ENCODE assay signal across 35 mouse cellular contexts in the genomic region with DNA sequence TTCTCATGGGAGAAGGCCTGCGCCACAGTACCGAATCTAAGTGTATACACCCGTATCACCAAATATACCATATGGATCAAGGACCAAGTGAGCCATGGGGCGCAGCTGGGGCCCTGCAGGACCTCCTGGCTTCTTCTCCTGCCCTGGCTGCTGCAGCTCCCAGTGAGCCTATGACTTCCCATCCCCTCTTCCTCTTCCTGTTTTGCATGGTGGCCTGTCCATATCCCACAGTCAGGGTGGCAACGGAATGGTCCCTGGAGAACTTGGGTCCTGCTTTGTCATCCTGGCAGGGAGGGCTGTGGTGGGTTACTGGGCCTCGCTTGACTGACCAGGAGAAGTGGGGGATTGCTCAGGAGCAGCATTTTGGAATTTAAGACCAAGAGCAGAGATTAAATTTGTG. TPM values are rescaled to one million over a fixed set of nuclear protein-coding genes. Genes with fewer than 3 reads are reported as not detected.
A peak's percentile ranks its signal among the peaks of the same experiment; 100 is the strongest.
DNase-seq lines count a peak whose midpoint lies in the region; ATAC-seq and TF ChIP-seq lines count a peak whose summit lies in the region.
"Had no signal": no experiment of that assay in that cellular context is flagged by ENCODE, and none has a peak within 500 bp of the region (broad histone marks: within the 10 kb centered on the region; RNA-seq: fewer than 3 reads in every experiment).

No protein-coding gene starts in this region.

- 69% methylated on average over 6 of the region's 6 CpGs for WGBS in liver, postnatal 0 days (ENCODE audit: insufficient replicate concordance)
- WGBS in limb, embryonic 10.5 days = 90% methylated on average over 6 of the region's 6 CpGs

- H3K4me2 ChIP-seq in liver, postnatal 0 days (ENCODE audit: low read depth, low read length) = no peak overlapping the region
- H3K4me2 ChIP-seq: embryonic facial prominence, embryonic 13.5 days; forebrain, embryonic 12.5 days; forebrain, embryonic 15.5 days; heart, embryonic 13.5 days; hindbrain, embryonic 14.5 days had no signal

- no peak for ATAC-seq in liver, postnatal 0 days
- peak; percentile 52 for ATAC-seq in granulocyte monocyte progenitor cell, adult 5-6 weeks (replicated peaks; ENCODE audit: poor library complexity, severe bottlenecking)
- ATAC-seq in megakaryocyte progenitor cell, adult 5-6 weeks (replicated peaks; ENCODE audit: poor library complexity) = peak; percentile 32; the same call in 1 of the 2 replicates
- ATAC-seq: forebrain, embryonic 15.5 days; hindbrain, postnatal 0 days; inflammation-experienced regulatory T-cells, adult 6 months; intestine, embryonic 16.5 days; Patski had no signal

- peak overlapping the region; percentile 30; the same call in 1 of the 2 replicates for H3K27ac ChIP-seq in liver, postnatal 0 days (ENCODE audit: low read depth)
- no peak overlapping the region for H3K27ac ChIP-seq in limb, embryonic 10.5 days
- H3K27ac ChIP-seq: embryonic facial prominence, embryonic 10.5 days; embryonic facial prominence, embryonic 13.5 days; forebrain, embryonic 12.5 days; forebrain, embryonic 15.5 days; heart, embryonic 13.5 days; hindbrain, embryonic 14.5 days; hindbrain, postnatal 0 days had no signal

- H3K4me1 ChIP-seq in liver, postnatal 0 days (ENCODE audit: insufficient read depth) = peaks cover 9% of the 10 kb centered on the region
- peaks cover 5% of the 10 kb centered on the region; the same call in 1 of the 2 replicates for H3K4me1 ChIP-seq in limb, embryonic 10.5 days
- H3K4me1 ChIP-seq: embryonic facial prominence, embryonic 13.5 days; forebrain, embryonic 15.5 days; heart, embryonic 13.5 days had no signal

- no peaks in the 10 kb centered on the region for H3K9me3 ChIP-seq in liver, postnatal 0 days (ENCODE audit: low read length)
- H3K9me3 ChIP-seq in limb, embryonic 10.5 days (replicated peaks) = no peaks in the 10 kb centered on the region
- H3K9me3 ChIP-seq: embryonic facial prominence, embryonic 10.5 days; embryonic facial prominence, embryonic 13.5 days; forebrain, embryonic 12.5 days; forebrain, embryonic 15.5 days; G1E; heart, embryonic 13.5 days had no signal

- H3K9ac ChIP-seq in liver, postnatal 0 days (replicated peaks) = no peak overlapping the region
- H3K9ac ChIP-seq: embryonic facial prominence, embryonic 13.5 days; forebrain, embryonic 12.5 days; forebrain, embryonic 15.5 days; heart, embryonic 13.5 days; hindbrain, embryonic 14.5 days had no signal

- H3K4me3 ChIP-seq in liver, postnatal 0 days (ENCODE audit: low read depth, low read length) = no peak overlapping the region
- no peak overlapping the region for H3K4me3 ChIP-seq in limb, embryonic 10.5 days
- H3K4me3 ChIP-seq: embryonic facial prominence, embryonic 10.5 days; embryonic facial prominence, embryonic 13.5 days; erythroblast, embryonic 14.5 days; forebrain, embryonic 12.5 days; forebrain, embryonic 15.5 days; heart, embryonic 13.5 days had no signal

- no peaks in the 10 kb centered on the region for H3K27me3 ChIP-seq in liver, postnatal 0 days (ENCODE audit: insufficient read depth, low read length)
- no peaks in the 10 kb centered on the region for H3K27me3 ChIP-seq in limb, embryonic 10.5 days (ENCODE audit: low read depth, poor library complexity, severe bottlenecking)
- H3K27me3 ChIP-seq: embryonic facial prominence, embryonic 13.5 days; forebrain, embryonic 12.5 days; forebrain, embryonic 15.5 days; heart, embryonic 13.5 days; Patski had no signal

- H3K36me3 ChIP-seq in liver, postnatal 0 days (replicated peaks; ENCODE audit: insufficient read depth, low read length) = no peaks in the 10 kb centered on the region
- no peaks in the 10 kb centered on the region for H3K36me3 ChIP-seq in limb, embryonic 10.5 days
- H3K36me3 ChIP-seq: embryonic facial prominence, embryonic 10.5 days; embryonic facial prominence, embryonic 13.5 days; forebrain, embryonic 12.5 days; forebrain, embryonic 15.5 days; G1E; heart, embryonic 13.5 days had no signal

- no peak for TF ChIP-seq CTCF in liver, postnatal 0 days (IDR thresholded peaks at IDR 0.05; ENCODE audit: low read depth)

- no peak for DNase-seq in liver, postnatal 0 days
- no peak for DNase-seq in liver
- no peak for DNase-seq in limb, embryonic 10.5 days (ENCODE audit: low spot score)
- DNase-seq in urinary bladder, postnatal 25 days (ENCODE audit: low spot score) = no peak
- DNase-seq: adrenal gland, postnatal 10 days; B cell, adult 2 months; cerebellum, adult 2 months; cerebellum, adult 9-11 months; cerebellum, postnatal 25 days; embryo, embryonic 11 days; gastrocnemius, postnatal 10 days; gastrocnemius, postnatal 36 days; heart, postnatal 14 days; heart, postnatal 4 days had no signal

- TF ChIP-seq EP300 in liver, postnatal 0 days (IDR thresholded peaks at IDR 0.05; ENCODE audit: low read depth) = no peak

RNA-seq across cellular contexts. Expression of a gene that starts 3.4 kb away (rescaled TPM):
- polyA plus RNA-seq in liver, postnatal 0 days (2015; fragmentation: Nextera tagmentation; extraction: Ambion mirVana) = not detected in 2 replicates
- total RNA-seq in granulocyte monocyte progenitor cell, adult 5-6 weeks (2014; fragmentation: Nextera tagmentation) = not detected in 2 replicates
- not detected in 2 replicates for total RNA-seq in granulocyte monocyte progenitor cell, adult 5-6 weeks (2017)
- not detected in 2 replicates for total RNA-seq in megakaryocyte progenitor cell, adult 5-6 weeks (2015)
- total RNA-seq in megakaryocyte progenitor cell, adult 5-6 weeks (2017) = not detected in 2 replicates
- polyA plus RNA-seq in limb, embryonic 10.5 days (2016; fragmentation: Nextera tagmentation; extraction: Ambion mirVana) = not detected in 2 replicates
- total RNA-seq: adrenal gland, adult 18-20 months; adrenal gland, postnatal 10 days; adrenal gland, postnatal 4 days; CH12.LX; G1E; gastrocnemius, postnatal 36 days; heart, adult 18-20 months; heart, postnatal 14 days; heart, postnatal 4 days; hindbrain, postnatal 0 days had no signal
- polyA plus RNA-seq: cerebellum, adult 2 months; cortical plate, adult 2 months; embryonic facial prominence, embryonic 10.5 days; embryonic facial prominence, embryonic 13.5 days; erythroblast, embryonic 14.5 days; forebrain, embryonic 12.5 days; forebrain, embryonic 15.5 days; G1E; heart, embryonic 13.5 days; heart, embryonic 16.5 days; hindbrain, embryonic 11.5 days; hindbrain, embryonic 14.5 days; hindbrain, postnatal 0 days; inflammation-experienced regulatory T-cells, adult 6 months; intestine, embryonic 16.5 days had no signal

RNA-seq across cellular contexts. Expression of a gene that starts 6.5 kb away (rescaled TPM):
- not detected in 2 replicates for polyA plus RNA-seq in liver, postnatal 0 days (2015; fragmentation: Nextera tagmentation; extraction: Ambion mirVana)
- total RNA-seq in granulocyte monocyte progenitor cell, adult 5-6 weeks (2014; fragmentation: Nextera tagmentation) = not detected in 2 replicates
- total RNA-seq in granulocyte monocyte progenitor cell, adult 5-6 weeks (2017) = not detected in 2 replicates
- total RNA-seq in megakaryocyte progenitor cell, adult 5-6 weeks (2015) = not detected in 2 replicates
- total RNA-seq in megakaryocyte progenitor cell, adult 5-6 weeks (2017) = not detected in 2 replicates
- polyA plus RNA-seq in limb, embryonic 10.5 days (2016; fragmentation: Nextera tagmentation; extraction: Ambion mirVana) = not detected in 2 replicates
- total RNA-seq: adrenal gland, adult 18-20 months; adrenal gland, postnatal 10 days; adrenal gland, postnatal 4 days; CH12.LX; gastrocnemius, postnatal 10 days; gastrocnemius, postnatal 36 days; heart, adult 18-20 months; heart, postnatal 14 days had no signal
- polyA plus RNA-seq: embryonic facial prominence, embryonic 10.5 days; embryonic facial prominence, embryonic 13.5 days; erythroblast, embryonic 14.5 days; forebrain, embryonic 12.5 days; forebrain, embryonic 15.5 days; G1E; heart, embryonic 13.5 days; hindbrain, embryonic 11.5 days; inflammation-experienced regulatory T-cells, adult 6 months; intestine, embryonic 16.5 days; Patski had no signal

RNA-seq across cellular contexts. Expression of a gene that starts 14.4 kb away (rescaled TPM):
- polyA plus RNA-seq in liver, postnatal 0 days (2015; fragmentation: Nextera tagmentation; extraction: Ambion mirVana) = not detected in 2 replicates
- not detected in 2 replicates for total RNA-seq in granulocyte monocyte progenitor cell, adult 5-6 weeks (2014; fragmentation: Nextera tagmentation)
- total RNA-seq in granulocyte monocyte progenitor cell, adult 5-6 weeks (2017) = not detected in 2 replicates
- not detected in 2 replicates for total RNA-seq in megakaryocyte progenitor cell, adult 5-6 weeks (2015)
- not detected in 2 replicates for total RNA-seq in megakaryocyte progenitor cell, adult 5-6 weeks (2017)
- polyA plus RNA-seq in limb, embryonic 10.5 days (2016; fragmentation: Nextera tagmentation; extraction: Ambion mirVana) = not detected in 2 replicates
- total RNA-seq: adrenal gland, adult 18-20 months; adrenal gland, postnatal 10 days; adrenal gland, postnatal 4 days; CH12.LX; gastrocnemius, postnatal 10 days; gastrocnemius, postnatal 36 days; heart, adult 18-20 months; heart, postnatal 14 days; heart, postnatal 4 days; hindbrain, postnatal 0 days had no signal
- polyA plus RNA-seq: embryonic facial prominence, embryonic 10.5 days; embryonic facial prominence, embryonic 13.5 days; erythroblast, embryonic 14.5 days; forebrain, embryonic 12.5 days; forebrain, embryonic 15.5 days; G1E; heart, embryonic 13.5 days; heart, embryonic 16.5 days; hindbrain, embryonic 11.5 days; hindbrain, embryonic 14.5 days; inflammation-experienced regulatory T-cells, adult 6 months; intestine, embryonic 16.5 days; Patski had no signal

RNA-seq across cellular contexts. Expression of a gene that starts 16.9 kb away (rescaled TPM):
- polyA plus RNA-seq in liver, postnatal 0 days (2015; fragmentation: Nextera tagmentation; extraction: Ambion mirVana) = 9.2 and 10.3 TPM in 2 replicates
- not detected in 2 replicates for total RNA-seq in granulocyte monocyte progenitor cell, adult 5-6 weeks (2014; fragmentation: Nextera tagmentation)
- total RNA-seq in granulocyte monocyte progenitor cell, adult 5-6 weeks (2017) = not detected in 2 replicates
- 2.3 and 10.4 TPM in 2 replicates for total RNA-seq in megakaryocyte progenitor cell, adult 5-6 weeks (2015)
- 1.4 and 1.6 TPM in 2 replicates for total RNA-seq in megakaryocyte progenitor cell, adult 5-6 weeks (2017)
- 0.69 and 0.83 TPM in 2 replicates for polyA plus RNA-seq in limb, embryonic 10.5 days (2016; fragmentation: Nextera tagmentation; extraction: Ambion mirVana)
- total RNA-seq: adrenal gland, adult 18-20 months; CH12.LX; G1E; gastrocnemius, postnatal 36 days; heart, adult 18-20 months; heart, postnatal 14 days; heart, postnatal 4 days had no signal
- polyA plus RNA-seq: G1E; heart, embryonic 16.5 days; inflammation-experienced regulatory T-cells, adult 6 months had no signal

RNA-seq across cellular contexts. Expression of a gene that starts 27.1 kb away (rescaled TPM):
- not detected in 2 replicates for polyA plus RNA-seq in liver, postnatal 0 days (2015; fragmentation: Nextera tagmentation; extraction: Ambion mirVana)
- total RNA-seq in granulocyte monocyte progenitor cell, adult 5-6 weeks (2014; fragmentation: Nextera tagmentation) = not detected in 2 replicates
- not detected in 2 replicates for total RNA-seq in granulocyte monocyte progenitor cell, adult 5-6 weeks (2017)
- total RNA-seq in megakaryocyte progenitor cell, adult 5-6 weeks (2015) = not detected in 2 replicates
- not detected in 2 replicates for total RNA-seq in megakaryocyte progenitor cell, adult 5-6 weeks (2017)
- not detected in 2 replicates for polyA plus RNA-seq in limb, embryonic 10.5 days (2016; fragmentation: Nextera tagmentation; extraction: Ambion mirVana)
- total RNA-seq: adrenal gland, adult 18-20 months; adrenal gland, postnatal 10 days; adrenal gland, postnatal 4 days; CH12.LX; gastrocnemius, postnatal 10 days; gastrocnemius, postnatal 36 days; heart, adult 18-20 months; heart, postnatal 14 days; heart, postnatal 4 days had no signal
- polyA plus RNA-seq: cerebellum, adult 2 months; cortical plate, adult 2 months; embryonic facial prominence, embryonic 10.5 days; embryonic facial prominence, embryonic 13.5 days; forebrain, embryonic 12.5 days; forebrain, embryonic 15.5 days; G1E; heart, embryonic 13.5 days; heart, embryonic 16.5 days; hindbrain, embryonic 11.5 days; hindbrain, embryonic 14.5 days; hindbrain, postnatal 0 days; inflammation-experienced regulatory T-cells, adult 6 months; intestine, embryonic 16.5 days; Patski had no signal
